Mouse (Mus musculus): Measurements from ENCODE around the gene Msmp. TPM values are rescaled to one million over a fixed set of nuclear protein-coding genes. Genes with fewer than 3 reads are reported as not detected.

The Msmp gene
- total RNA-seq, 2 experiments from 2014 or later, result 0.33 to 0.38 TPM

DNA sequence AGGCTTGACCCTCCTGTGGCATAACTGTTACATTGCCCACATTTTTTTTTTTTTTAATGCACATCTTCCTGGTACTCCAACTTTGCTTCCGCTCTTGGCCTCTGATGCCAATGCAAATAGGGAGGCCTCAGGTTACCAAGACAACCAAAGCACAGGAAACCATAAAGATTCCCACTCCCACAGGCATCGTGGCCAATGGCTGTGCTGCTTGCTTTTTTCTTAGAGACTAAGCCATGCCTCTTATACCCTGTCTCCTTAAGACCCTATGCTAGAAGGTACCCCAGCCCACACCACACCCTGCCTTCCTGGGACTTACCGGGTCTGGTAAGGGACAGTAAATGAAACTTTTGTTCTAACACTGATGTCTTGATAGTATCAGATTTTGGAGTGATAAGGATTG, 9.2 kb upstream of the Msmp start:
- DNase-seq, result no peak

DNA sequence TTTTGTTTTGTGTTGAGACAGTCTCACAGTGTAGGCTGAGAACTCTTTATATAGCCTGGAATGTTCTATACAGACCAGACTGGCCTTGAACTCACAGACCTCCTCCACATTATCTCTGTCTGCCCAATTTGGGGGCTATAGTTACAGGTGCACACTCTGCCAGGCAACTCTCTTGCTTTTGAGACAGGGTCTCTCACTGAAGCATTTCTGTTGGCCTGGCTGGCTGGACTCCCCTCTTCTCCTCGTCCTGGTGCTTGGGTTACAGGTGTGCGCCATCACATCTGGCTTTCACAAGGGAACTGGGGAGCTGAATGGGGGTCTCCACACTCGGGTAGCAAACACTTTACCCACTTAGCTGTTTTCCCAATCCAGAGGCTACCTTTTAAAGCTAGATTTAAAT, 7.7 kb upstream of the Msmp start:
- no peak for DNase-seq

DNA sequence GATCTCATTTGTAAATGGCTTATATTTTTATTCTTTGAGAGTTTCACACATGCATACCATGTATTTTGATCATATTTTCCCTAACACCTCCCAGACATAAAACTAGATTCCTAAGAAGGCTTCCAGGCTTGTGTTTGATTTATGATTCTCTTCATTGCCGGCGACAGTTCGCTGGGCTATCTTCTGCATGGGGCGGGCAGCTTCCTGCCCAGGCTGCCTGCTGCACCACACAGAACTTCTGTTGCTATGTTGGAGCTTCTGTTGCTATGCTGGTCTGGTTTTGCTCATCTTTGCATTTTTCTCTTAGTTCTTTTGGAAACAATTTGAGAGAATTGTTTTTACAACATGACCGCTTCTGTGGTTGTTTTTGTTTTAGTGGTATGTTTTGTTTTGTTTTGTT, 7.2 kb upstream of the Msmp start:
- no peak for DNase-seq

DNA sequence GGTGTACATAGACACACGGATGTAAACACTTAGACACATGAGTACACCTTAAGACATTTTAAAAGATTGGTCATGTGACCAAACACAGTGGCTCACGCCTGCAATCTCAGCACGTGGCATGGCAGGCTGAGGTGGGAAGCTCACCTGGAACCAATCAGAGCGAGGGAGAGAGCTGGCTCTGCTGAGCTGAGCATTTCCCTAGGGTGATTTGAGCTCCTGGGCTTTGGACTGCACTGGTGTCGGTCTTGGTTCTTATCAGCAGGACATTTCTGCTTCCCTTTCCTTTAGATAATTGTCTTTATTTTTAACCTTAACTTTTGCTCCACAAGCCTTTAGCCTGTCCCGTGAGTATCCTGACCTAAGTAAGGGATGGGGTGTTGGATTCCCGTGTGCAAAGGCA, 3.4 kb upstream of the Msmp start:
- no peak for DNase-seq

- DNase-seq, result no peak
These were observed 2.1 kb upstream of the Msmp start for GRCm38 (mm10) chr4:43586411-43586810.

DNA sequence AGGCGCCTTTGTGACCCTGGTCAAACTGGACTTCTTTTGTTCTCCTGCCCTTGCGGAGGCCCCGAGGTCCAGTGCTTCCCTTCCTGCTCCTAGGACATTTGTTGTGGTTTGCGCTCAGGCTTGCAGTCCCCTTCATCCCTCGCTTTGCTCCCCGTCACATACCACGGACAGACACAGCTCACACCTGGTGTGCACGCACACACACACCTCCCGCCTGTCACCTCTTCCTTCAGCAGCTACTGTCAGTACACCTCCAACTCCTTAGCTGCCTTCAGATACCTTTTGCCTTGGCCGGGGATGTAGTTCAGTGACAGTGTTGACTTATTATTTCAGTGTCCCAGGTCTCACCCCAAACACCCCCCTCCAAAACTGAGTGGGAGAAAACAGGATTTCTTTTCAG, 1.4 kb upstream of the Msmp start:
- DNase-seq, result no peak

- DNase-seq, result no peak
These were observed 873 bp downstream of the Msmp start for GRCm38 (mm10) chr4:43583421-43583820.

DNA sequence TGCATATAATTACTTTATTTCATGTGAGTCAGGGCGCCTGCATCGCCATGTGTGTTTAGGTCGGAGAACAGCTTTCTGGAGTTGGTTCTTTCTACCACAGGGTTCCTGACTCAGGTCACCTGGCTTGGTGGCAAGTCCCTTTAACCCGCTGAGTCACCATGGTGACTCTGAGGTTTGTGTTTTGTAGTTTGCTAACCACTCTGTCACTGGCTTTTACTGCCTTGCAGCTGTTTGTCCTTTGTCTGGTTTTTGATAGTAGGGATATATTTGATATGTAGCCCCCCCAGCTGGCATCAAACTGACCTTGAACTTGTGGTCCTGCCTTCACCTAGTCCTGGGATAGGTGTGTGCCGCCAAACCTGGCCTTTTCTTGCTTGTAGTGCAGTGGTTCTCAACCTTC, 2.1 kb downstream of the Msmp start:
- no peak for DNase-seq

DNA sequence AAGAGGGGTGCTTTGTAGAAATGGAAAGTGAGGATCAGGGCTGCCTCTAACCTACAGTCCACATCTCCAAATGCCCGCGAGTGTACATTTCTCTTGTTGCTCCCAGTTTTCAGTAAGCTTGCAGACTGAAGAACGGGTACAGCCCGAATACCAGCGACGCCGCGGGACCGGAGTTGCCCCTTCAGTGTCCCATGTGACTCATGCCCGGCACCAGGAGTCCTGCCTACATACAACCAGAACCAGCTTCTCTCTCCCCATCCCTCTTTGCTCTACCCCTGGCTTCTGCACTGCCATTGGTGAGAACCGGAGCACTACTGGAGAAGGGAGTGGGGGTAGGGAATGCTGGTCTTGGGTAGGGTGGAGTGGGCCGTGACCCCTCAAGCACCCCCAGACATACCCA, 2.9 kb downstream of the Msmp start:
- DNase-seq, result no peak

- no peak for DNase-seq
These were observed 3.6 kb downstream of the Msmp start for GRCm38 (mm10) chr4:43580721-43581120.

GRCm38 (mm10) chr4:43579731-43580130, 4.6 kb downstream of the Msmp start:
- DNase-seq, result no peak

DNA sequence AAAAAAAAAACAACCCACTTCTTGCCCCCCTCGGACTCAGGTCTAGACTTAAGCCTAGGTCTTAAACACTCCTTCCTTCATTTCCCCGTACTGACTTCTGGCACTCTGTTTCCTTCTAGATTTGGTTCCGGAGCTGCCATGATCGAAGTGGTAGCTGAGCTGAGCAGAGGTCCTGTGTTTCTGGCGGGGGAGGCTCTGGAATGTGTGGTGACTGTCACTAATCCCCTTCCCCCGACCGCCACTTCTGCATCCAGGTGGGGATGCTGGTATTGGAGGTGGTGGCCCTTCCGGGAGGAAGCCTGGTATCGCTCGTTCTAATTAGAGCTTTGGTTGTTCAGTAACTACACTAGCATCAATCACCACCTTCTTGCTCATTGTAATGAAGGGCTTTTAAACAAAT, 5.0 kb downstream of the Msmp start:
- DNase-seq, result no peak

DNA sequence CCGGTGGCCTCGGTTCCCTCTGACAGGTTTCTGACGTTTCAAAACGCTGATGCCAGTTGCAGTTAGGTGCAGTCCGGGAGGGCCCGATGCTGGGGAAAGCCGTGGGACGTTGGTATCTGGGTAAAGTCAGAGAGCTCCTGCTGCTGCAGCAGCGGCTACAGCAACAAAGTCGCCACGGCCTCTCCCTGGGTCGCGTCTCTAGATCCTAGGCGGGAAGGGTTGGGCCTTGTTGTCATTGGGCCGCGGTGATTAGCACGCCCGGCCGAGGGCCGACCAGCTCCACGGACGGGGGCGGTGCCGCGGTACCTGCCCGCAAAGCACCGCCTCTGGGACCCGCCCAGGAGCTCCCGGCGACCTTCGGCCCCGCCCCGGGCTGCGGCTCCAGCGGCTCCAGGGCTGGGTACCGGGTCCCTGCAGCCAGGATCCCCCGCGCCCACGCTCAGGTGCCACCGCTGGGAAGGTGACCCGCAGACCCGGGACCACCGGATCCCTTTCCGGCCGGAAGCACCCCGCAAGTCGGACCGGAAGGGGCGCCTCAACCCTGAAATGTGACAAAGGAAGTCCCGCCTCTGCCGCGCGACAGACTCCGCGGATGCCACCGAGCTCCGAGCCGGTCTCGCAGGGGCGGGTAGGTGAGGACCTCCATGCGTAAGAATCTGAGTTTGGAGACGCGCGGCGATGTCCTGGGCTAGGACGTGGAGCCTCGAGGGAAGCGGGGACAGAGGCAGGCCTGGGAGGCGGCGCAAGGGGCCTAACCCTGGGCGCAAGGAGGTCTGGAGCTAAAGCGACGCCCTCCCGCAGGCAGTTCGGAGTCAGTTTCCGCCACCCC, 5.7 kb downstream of the Msmp start, which contains the start of the genes Rgp1 and Gba2:
Rgp1 (plus strand) TSS at position 340 of the 829 bp plus-strand sequence.
Gba2 (minus strand) TSS at position 498 of the 829 bp plus-strand sequence.
- DNase-seq, result peak; percentile 83

GRCm38 (mm10) chr4:43577237-43577881, 6.9 kb downstream of the Msmp start:
- DNase-seq, result no peak

DNA sequence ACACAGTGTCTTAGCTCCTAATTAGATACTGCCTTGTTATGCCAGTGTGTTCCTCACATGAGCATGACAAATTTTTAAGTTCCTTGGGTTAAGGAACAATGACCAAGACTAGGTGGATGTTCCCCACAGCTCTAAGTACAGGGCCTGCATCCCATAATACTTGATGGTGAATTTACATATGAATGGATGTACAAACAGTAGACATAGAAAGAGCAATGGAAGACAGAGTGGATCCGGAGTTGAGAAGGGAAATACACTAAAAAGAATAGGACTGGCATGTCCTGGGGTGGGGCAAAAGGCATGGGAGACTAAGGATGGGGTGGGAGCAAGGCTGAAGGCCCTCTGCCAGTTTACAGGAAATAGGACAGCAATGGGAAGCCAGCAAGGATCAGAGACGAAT, 8.9 kb downstream of the Msmp start:
- DNase-seq, result no peak

- DNase-seq, result no peak
These were observed 10.7 kb downstream of the Msmp start for GRCm38 (mm10) chr4:43573561-43573960.

- DNase-seq, result no peak
These were observed 12.8 kb downstream of the Msmp start for GRCm38 (mm10) chr4:43571395-43572045.

DNA sequence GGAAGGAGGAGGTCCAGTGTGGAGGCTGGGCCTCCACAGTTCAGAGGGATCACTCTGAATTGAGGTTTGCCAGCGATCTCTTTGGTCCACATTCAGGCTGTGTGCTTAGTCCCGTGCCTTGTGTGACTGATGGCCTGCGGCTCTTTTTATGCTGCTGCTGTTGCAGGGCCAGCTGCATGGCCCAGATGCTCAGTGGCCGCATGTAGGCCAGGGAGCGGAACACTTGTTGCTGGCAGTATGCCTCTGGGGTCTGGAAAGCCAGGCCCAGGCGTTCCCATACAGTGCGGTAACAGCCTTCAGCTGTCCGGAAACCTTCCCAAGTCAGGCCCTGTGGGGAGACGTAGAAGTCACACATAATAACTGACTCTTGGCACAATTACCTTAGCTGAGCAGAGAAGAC, 17.2 kb downstream of the Msmp start:
- no peak for DNase-seq

DNA sequence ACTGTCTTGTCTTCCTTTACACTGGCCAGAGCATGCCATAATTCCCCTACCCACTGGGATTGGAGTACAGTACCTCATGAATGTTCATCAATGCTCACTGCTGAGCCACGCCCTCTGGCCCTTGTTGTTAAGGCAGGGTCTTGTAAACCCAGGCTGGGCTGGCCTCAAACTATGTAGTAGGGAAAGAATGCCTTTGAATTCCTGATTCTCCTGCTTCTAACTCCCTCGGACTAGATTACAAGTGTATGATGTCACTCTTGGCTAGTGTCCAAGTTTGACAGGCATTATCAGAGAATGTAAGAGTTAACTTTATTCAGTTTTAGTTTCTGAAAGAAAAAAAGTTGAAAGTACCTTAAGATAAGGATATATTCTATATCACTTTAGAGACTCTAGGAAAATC, 20.1 kb downstream of the Msmp start:
- DNase-seq, result no peak

DNA sequence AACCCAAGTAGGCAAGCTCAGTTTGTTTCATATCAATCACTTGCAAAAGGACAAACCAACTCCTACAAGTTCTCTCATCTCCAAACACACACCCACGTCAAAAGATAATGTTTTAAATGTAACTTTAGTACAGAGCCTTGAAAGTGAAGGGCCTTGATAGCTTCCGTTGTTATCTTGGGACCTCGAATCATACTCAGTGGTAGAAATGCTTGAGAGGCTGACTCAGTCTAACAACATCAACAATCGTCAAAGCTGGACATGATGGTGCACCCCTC, 20.8 kb downstream of the Msmp start:
- DNase-seq, result no peak

GRCm38 (mm10) chr4:43562769-43563600, 21.3 kb downstream of the Msmp start:
- no peak for DNase-seq

GRCm38 (mm10) chr4:43561997-43562768, 22.1 kb downstream of the Msmp start, which contains the start of the genes Creb3 and Tln1:
TSS of gene Creb3 (plus strand) at chr4:43562332.
TSS of gene Tln1 (minus strand) at chr4:43562691.
- DNase-seq, result peak; percentile 90

Measured in gastrocnemius, postnatal 10 days (tissue).